Mouse (Mus musculus): ENCODE data around the gene Phf24.

DNA sequence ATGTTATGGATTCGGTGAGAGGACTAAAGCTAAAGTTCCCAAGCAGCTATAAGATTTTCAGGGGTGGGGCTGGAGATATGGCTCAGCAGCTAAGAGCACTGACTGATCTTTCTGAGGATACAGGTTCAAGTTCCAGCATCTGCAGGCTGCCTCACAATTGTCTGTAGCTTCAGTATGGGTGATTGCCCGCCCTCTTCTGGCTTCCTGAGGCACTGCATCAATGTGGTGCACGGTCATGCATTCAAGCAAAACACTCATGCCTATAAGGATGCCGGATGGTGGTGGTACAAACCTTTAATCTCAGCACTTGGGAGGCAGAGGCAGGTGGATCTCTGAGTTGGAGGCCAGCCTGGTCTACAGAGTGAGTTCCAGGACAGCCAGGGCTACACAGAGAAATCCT lies 45.1 kb downstream of the Phf24 start:
- TF ChIP-seq CTCF (IDR thresholded peaks at IDR 0.05; ENCODE audit: low read depth, low read length) (peak; percentile 83), TAL1 (conservative IDR thresholded peaks at IDR 0.05; ENCODE audit: low read depth, low read length) (no peak)
